Mouse (Mus musculus): ENCODE data around the gene Fdxr. TPM values are rescaled to one million over a fixed set of nuclear protein-coding genes. Genes with fewer than 3 reads are reported as not detected.

Gene Fdxr
- polyA plus RNA-seq, 1 experiment from 2014 or later, result 10.0 TPM

DNA sequence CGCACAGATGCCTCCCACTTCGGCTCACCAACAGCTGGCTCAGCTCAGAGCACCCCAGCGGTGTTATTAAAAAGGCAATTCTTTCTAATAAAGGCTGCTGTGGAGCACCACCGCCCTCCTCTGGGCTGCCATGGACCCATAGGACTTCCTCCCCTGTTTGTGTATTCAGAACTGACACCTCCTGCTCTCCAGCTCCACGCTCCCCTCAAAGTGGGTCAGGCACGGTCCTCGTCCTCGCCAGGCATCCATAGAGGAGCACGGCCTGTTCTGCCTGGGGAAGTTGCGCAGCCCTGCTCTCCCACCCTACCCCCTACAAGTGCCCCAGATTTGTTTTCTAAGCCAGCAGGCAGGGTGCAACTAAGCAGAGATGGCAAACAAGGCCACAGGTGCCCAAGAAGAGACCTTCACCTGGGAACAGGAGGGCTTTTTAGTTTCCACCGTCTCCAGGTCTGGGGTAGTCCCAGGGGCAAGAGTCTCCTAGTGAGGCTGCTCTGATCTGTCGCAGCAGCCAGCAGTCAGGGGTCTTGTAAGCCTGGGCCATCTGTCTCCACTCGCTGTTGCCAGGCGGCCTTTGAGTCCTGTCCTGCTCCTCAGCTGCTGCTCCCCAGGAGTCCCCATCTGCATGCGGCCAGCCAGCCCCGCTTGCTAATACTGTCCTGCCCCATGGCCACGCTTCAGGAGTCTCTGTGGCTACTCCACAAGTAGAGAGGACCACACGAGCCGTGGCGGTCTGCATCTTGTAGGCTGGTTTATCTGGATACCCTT is 43.1 kb downstream of the Fdxr start:
- no peak overlapping the region for H3K4me3 ChIP-seq (ENCODE audit: low read depth, low read length)
- H3K27me3 ChIP-seq (ENCODE audit: control insufficient read depth, insufficient read depth, low read length), result no peaks in the 10 kb centered on the region; the same call in none of the 2 replicates
- peaks cover 53% of the 10 kb centered on the region for H3K4me1 ChIP-seq (ENCODE audit: control insufficient read depth, insufficient read depth, low read length)
- no peak for ATAC-seq (replicated peaks; ENCODE audit: insufficient number of reproducible peaks, low FRiP score, low TSS enrichment)
- no peak overlapping the region for H3K27ac ChIP-seq (ENCODE audit: low read depth, low read length)
- no peaks in the 10 kb centered on the region for H3K9me3 ChIP-seq (replicated peaks; ENCODE audit: control insufficient read depth, low read length)
- no peak overlapping the region for H3K4me2 ChIP-seq
- H3K9ac ChIP-seq (ENCODE audit: low read depth, low read length), result no peak overlapping the region
- WGBS (ENCODE audit: insufficient replicate concordance), result 58% methylated on average over 20 of the region's 20 CpGs
- H3K36me3 ChIP-seq (ENCODE audit: control insufficient read depth, insufficient read depth, low read length), result no peaks in the 10 kb centered on the region

DNA sequence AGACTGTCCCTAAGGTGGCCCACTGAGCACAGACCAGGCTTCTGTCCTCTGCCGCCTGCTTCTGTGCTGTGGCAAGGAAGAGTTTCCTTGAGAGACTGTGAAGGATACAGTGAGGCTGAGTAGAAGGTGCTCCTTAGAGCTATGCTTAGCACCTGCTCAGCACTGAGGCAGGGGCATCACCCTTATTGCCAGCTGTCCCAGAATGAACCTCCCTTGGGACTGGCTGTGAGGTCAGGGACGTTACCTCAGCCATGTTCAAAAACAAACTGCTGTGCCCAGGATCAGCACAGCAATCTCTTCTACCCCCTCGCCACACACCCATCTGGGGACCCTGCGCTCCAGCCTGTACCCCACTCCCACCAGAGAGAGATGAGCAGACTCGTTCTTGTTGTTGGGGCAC is 44.0 kb downstream of the Fdxr start:
- H3K4me1 ChIP-seq (ENCODE audit: control insufficient read depth, insufficient read depth, low read length), result peaks cover 61% of the 10 kb centered on the region
- 76% methylated on average over 5 of the region's 5 CpGs for WGBS (ENCODE audit: insufficient replicate concordance)

DNA sequence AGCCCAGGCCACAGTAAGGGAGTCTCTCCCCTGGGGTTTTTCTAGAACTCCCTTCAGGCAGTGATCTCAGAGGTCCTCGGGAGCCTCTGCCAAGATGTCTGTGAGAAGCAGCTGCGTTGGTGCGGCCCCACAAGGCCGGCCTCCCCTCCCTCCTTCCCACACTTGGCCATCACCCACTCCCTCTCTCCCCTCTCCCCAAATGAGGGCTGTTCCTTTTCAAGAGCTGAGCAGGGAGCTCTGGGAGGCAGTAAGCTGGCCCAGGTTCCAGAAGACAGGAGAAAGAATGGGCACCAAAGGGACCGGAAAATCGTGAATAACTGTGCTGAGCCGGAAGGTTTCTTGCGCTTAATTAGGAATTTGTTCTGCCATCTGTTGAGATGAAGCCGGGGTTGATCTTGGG is 44.9 kb downstream of the Fdxr start:
- no peaks in the 10 kb centered on the region; the same call in none of the 2 replicates for H3K27me3 ChIP-seq (ENCODE audit: control insufficient read depth, insufficient read depth, low read length)
- H3K27ac ChIP-seq (ENCODE audit: low read depth, low read length), result no peak overlapping the region
- peaks cover 71% of the 10 kb centered on the region for H3K4me1 ChIP-seq (ENCODE audit: control insufficient read depth, insufficient read depth, low read length)

More for the DNA sequence above, 44.0 kb downstream of the Fdxr start:
- no peaks in the 10 kb centered on the region; the same call in none of the 2 replicates for H3K27me3 ChIP-seq (ENCODE audit: control insufficient read depth, insufficient read depth, low read length)
- no peak overlapping the region for H3K4me2 ChIP-seq
- H3K36me3 ChIP-seq (ENCODE audit: control insufficient read depth, insufficient read depth, low read length), result no peaks in the 10 kb centered on the region
- H3K9me3 ChIP-seq (replicated peaks; ENCODE audit: control insufficient read depth, low read length), result no peaks in the 10 kb centered on the region
- ATAC-seq (replicated peaks; ENCODE audit: insufficient number of reproducible peaks, low FRiP score, low TSS enrichment), result no peak
- no peak overlapping the region for H3K27ac ChIP-seq (ENCODE audit: low read depth, low read length)
- no peak overlapping the region for H3K9ac ChIP-seq (ENCODE audit: low read depth, low read length)
- H3K4me3 ChIP-seq (ENCODE audit: low read depth, low read length), result no peak overlapping the region

DNA sequence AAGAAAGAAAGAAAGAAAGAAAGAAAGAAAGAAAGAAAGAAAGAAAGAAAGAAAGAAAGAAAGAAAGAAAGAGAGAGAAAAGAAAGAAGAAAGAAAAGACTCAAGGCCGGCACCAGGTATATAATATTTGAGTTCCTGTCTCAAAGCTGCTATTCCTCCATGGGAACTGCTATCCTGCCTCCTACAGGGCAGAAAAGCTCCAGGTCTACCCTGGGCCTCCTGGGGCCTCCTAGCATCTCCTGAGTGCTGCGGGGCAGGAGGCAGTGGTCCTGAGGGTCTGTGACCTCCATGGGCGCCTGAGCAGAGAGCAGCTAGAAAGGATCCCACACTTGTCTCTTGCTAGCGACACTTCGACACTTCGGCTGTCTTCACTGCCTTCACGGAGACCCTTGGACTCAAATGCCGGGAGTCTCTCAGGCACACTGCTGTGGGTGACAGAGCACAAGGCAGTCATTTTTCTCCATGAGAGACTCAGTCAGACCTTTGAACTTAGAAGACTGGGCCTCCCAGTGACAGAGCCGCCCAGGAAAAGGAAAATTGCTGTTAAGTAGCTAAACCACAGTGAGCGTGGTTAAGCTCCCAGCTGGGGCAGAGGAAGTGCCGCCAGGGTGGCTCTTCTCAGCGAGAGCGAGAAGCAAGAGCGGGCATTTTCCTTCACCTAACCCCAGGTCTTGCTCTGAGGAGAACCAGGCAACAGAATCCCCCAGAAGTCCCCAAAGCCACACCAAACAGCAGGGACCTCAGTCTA is 45.5 kb downstream of the Fdxr start:
- ATAC-seq (replicated peaks; ENCODE audit: insufficient number of reproducible peaks, low FRiP score, low TSS enrichment), result no peak
- Histone ChIP-seq H3K36me3 (ENCODE audit: control insufficient read depth, insufficient read depth, low read length) (no peaks in the 10 kb centered on the region), H3K9me3 (replicated peaks; ENCODE audit: control insufficient read depth, low read length) (no peaks in the 10 kb centered on the region), H3K27me3 (ENCODE audit: control insufficient read depth, insufficient read depth, low read length) (no peaks in the 10 kb centered on the region; the same call in none of the 2 replicates), H3K4me3 (ENCODE audit: low read depth, low read length) (no peak overlapping the region), H3K4me1 (ENCODE audit: control insufficient read depth, insufficient read depth, low read length) (peaks cover 72% of the 10 kb centered on the region), H3K4me2 (no peak overlapping the region), H3K27ac (ENCODE audit: low read depth, low read length) (0 out of 2 replicates have a peak overlapping the region, but pooled peaks have one; percentile 15), H3K9ac (ENCODE audit: low read depth, low read length) (0 out of 2 replicates have a peak overlapping the region, but pooled peaks have one; percentile 28)
- 40% methylated on average over 14 of the region's 14 CpGs for WGBS (ENCODE audit: insufficient replicate concordance)

More for the DNA sequence above, 44.9 kb downstream of the Fdxr start:
- Histone ChIP-seq H3K36me3 (ENCODE audit: control insufficient read depth, insufficient read depth, low read length) (no peaks in the 10 kb centered on the region), H3K4me2 (no peak overlapping the region), H3K9me3 (replicated peaks; ENCODE audit: control insufficient read depth, low read length) (no peaks in the 10 kb centered on the region), H3K9ac (ENCODE audit: low read depth, low read length) (no peak overlapping the region), H3K4me3 (ENCODE audit: low read depth, low read length) (no peak overlapping the region)
- 66% methylated on average over 9 of the region's 9 CpGs for WGBS (ENCODE audit: insufficient replicate concordance)
- ATAC-seq (replicated peaks; ENCODE audit: insufficient number of reproducible peaks, low FRiP score, low TSS enrichment), result no peak

DNA sequence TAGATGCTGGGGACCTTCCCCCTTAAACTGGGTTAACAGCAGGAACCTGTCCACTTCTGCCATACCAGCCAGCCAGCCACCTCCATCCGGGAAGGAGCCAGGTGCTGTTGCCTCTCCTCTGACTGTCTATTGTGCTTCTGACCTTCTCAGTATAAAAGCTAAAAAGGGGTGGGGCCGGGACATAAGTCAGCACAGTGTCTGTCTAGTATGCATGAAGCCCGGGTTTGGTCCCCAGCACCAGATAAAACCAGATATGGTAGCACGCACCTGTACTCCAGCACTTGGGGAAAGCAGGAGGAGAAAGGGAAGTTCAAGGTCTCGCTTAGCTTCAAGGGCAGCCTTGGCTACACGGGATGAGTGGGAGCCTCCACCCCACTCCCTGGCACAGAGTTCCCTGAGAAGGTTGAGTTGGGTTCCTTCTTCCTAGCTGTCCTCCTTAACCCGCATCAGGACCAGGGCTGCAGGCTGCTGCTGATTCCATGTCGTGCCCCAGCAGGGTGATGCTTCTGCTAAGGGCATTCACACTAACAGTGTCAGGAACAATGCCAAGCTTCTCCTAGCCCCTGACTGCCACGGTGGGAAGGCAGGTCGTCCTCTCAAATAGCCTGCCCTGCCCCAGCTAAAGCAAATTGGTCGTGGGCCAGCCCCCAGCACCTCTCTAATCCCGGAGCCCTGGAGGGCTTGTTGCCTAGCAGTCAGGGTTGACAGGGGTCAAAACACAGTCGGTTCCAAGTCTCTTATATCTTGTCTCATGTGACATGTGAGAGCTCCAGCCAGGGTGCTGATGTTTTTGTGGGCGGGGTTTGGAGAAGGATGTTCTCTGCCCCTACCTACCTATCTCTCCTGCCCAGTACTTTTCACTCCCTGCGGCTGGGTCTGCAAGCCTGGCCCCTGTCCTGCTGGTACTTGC is 47.6 kb downstream of the Fdxr start:
- peaks cover 73% of the 10 kb centered on the region for H3K4me1 ChIP-seq (ENCODE audit: control insufficient read depth, insufficient read depth, low read length)
- 43% methylated on average over 15 of the region's 15 CpGs for WGBS (ENCODE audit: insufficient replicate concordance)
- no peak for ATAC-seq (replicated peaks; ENCODE audit: insufficient number of reproducible peaks, low FRiP score, low TSS enrichment)
- H3K27ac ChIP-seq (ENCODE audit: low read depth, low read length), result no peak overlapping the region
- 0 out of 2 replicates have a peak overlapping the region, but pooled peaks have one; percentile 34 for H3K9ac ChIP-seq (ENCODE audit: low read depth, low read length)
- H3K9me3 ChIP-seq (replicated peaks; ENCODE audit: control insufficient read depth, low read length), result no peaks in the 10 kb centered on the region
- no peaks in the 10 kb centered on the region for H3K36me3 ChIP-seq (ENCODE audit: control insufficient read depth, insufficient read depth, low read length)
- no peak overlapping the region for H3K4me3 ChIP-seq (ENCODE audit: low read depth, low read length)
- no peak overlapping the region for H3K4me2 ChIP-seq
- no peaks in the 10 kb centered on the region; the same call in none of the 2 replicates for H3K27me3 ChIP-seq (ENCODE audit: control insufficient read depth, insufficient read depth, low read length)

DNA sequence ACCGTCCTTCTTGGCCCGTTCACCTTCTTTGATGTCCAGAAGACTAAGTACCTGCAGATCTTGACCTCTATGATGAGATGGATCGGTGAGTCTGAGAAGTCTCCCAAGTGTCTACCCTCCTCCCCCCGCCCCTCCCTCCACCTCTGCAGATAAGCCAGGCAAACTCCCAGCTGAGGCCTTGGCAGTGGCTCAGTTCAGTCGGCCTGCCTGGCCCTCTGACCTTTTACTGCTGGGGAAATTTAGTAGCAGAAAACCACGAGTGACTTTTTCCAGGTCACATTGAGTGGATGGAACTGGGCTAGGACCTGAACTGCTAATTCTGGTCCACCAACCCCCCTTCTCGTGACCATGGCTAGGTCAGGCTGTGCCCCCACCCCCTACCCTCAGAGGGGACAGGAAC is 48.4 kb downstream of the Fdxr start:
- Histone ChIP-seq H3K36me3 (ENCODE audit: control insufficient read depth, insufficient read depth, low read length) (no peaks in the 10 kb centered on the region), H3K27me3 (ENCODE audit: control insufficient read depth, insufficient read depth, low read length) (no peaks in the 10 kb centered on the region; the same call in none of the 2 replicates), H3K9me3 (replicated peaks; ENCODE audit: control insufficient read depth, low read length) (no peaks in the 10 kb centered on the region), H3K4me3 (ENCODE audit: low read depth, low read length) (no peak overlapping the region), H3K9ac (ENCODE audit: low read depth, low read length) (peak overlapping the region; percentile 18; the same call in 1 of the 2 replicates), H3K4me2 (no peak overlapping the region), H3K4me1 (ENCODE audit: control insufficient read depth, insufficient read depth, low read length) (peaks cover 73% of the 10 kb centered on the region), H3K27ac (ENCODE audit: low read depth, low read length) (no peak overlapping the region)
- no peak for ATAC-seq (replicated peaks; ENCODE audit: insufficient number of reproducible peaks, low FRiP score, low TSS enrichment)
- 42% methylated on average over 7 of the region's 7 CpGs for WGBS (ENCODE audit: insufficient replicate concordance)

GRCm38 (mm10) chr11:115227640-115228039 is 49.2 kb downstream of the Fdxr start:
- no peak overlapping the region for H3K4me3 ChIP-seq (ENCODE audit: low read depth, low read length)
- H3K27ac ChIP-seq (ENCODE audit: low read depth, low read length), result no peak overlapping the region
- no peaks in the 10 kb centered on the region for H3K9me3 ChIP-seq (replicated peaks; ENCODE audit: control insufficient read depth, low read length)
- no peaks in the 10 kb centered on the region for H3K36me3 ChIP-seq (ENCODE audit: control insufficient read depth, insufficient read depth, low read length)
- 15% methylated on average over 12 of the region's 12 CpGs for WGBS (ENCODE audit: insufficient replicate concordance)
- peaks cover 80% of the 10 kb centered on the region for H3K4me1 ChIP-seq (ENCODE audit: control insufficient read depth, insufficient read depth, low read length)
- no peak overlapping the region for H3K4me2 ChIP-seq
- ATAC-seq (replicated peaks; ENCODE audit: insufficient number of reproducible peaks, low FRiP score, low TSS enrichment), result 0 out of 2 replicates have a peak, but pooled peaks have one; percentile 22
- H3K9ac ChIP-seq (ENCODE audit: low read depth, low read length), result no peak overlapping the region; the same call in 1 of the 2 replicates
- H3K27me3 ChIP-seq (ENCODE audit: control insufficient read depth, insufficient read depth, low read length), result no peaks in the 10 kb centered on the region; the same call in none of the 2 replicates

Measured in heart, embryonic 11.5 days (tissue).